Mouse (Mus musculus) thymus, adult 18-20 months (tissue): ENCODE results near the gene Nktr.

ENCODE experiments used
- DNase-seq, 2 experiments: peaks; one replicate each; pipeline ENCODE4 v3.0.0; 2022; ENCODE audit warnings: mixed read lengths in 2 of 2

The Nktr gene

DNA sequence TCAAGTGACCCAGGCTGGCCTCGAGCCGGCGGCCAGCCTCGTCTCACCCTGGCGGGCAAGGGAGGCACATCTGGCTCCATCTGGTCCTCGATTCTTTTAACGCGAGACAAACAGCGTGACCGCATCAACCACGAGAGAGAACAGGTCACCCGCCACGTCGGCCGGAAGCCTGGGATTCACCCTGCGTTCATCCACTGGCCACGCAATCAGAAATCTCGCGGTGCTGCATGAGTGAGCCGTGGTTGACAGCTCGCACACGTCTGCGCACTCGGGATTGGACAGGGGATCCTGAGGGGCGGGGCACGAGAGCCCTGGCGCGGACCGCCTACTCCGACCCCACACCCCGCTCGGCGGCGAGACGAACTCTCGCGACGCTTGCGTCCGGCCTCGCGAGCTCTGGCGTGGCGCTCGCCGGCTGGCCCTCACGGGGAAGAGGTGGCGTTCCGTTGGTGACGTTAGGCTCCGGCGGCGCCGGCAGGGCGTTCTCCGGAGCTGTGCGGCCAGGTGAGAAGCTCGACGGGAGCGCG, at the start of gene Nktr:
Gene Nktr, plus strand, starts transcription at position 378 of the 527 bp plus-strand sequence.
- peak; percentile 95 to 97 for DNase-seq

GRCm38 (mm10) chr9:121669348-121669791, 49.6 kb upstream of the Nktr start:
- DNase-seq, result peak; percentile 61 to 62

DNA sequence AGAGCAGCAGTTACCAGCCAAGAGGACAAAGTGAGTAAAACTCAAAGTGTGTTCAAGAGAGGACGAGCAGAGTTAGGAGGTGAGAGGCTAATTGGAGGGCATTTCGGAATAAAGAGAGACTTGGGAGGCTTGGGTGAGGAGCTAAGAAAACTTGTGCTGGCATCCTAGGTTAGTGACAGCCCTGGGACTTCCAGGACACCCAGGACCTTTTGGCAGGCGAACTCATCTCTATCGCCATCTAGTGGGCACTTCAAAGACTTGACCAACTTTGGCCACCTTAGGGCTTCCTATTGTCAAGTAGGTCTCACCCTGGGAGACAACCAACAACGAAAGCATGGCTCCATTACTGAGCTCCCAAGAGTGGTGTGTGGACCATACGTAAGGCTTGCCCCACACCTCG, 47.7 kb upstream of the Nktr start:
- peak in 1 of 2 experiments; percentile 16 for DNase-seq

- no peak for DNase-seq
Measured at GRCm38 (mm10) chr9:121672311-121672710, 46.7 kb upstream of the Nktr start.

GRCm38 (mm10) chr9:121673716-121674115, 45.3 kb upstream of the Nktr start:
- DNase-seq, result no peak

GRCm38 (mm10) chr9:121675011-121675410, 44.0 kb upstream of the Nktr start:
- peak; percentile 66 to 82 for DNase-seq

DNA sequence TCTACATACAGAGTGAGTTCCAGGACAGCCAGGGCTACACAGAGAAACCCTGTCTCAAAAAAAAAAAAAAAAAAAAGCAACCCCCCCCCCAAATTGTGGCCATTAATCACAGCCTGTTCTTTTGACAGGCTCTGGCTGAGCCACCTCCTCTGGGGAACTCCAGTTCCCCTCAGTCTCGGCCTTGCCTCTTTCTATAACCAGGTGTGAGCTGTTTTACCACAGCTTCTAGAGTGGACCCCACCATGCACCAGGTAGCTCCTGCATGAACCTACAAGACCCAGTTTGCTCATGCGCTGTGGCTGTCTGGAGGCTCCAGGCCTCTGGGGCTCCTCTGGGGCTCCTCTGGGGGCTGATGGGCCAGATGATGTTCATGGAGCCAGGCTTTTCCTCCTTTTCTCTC, 43.4 kb upstream of the Nktr start:
- DNase-seq, result no peak

DNA sequence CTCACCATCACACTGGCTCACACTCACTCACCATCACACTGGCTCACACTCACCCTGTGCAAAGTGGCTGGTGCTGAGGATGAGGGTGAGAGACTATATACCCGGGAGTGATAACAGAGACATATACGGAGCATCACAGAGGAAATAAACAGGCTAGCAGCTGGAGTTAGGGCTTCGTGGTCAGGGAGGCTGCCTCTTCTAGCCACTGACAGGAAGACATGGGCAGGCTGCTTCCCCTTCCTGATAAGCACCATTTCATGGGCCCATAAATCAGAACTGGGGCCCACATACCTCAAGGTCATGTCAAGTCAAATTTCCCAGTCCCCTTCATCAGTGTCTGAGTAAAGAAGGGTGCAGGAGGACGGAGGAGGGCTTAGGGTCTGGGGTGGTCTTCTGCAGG, 41.9 kb upstream of the Nktr start:
- DNase-seq, result no peak

DNA sequence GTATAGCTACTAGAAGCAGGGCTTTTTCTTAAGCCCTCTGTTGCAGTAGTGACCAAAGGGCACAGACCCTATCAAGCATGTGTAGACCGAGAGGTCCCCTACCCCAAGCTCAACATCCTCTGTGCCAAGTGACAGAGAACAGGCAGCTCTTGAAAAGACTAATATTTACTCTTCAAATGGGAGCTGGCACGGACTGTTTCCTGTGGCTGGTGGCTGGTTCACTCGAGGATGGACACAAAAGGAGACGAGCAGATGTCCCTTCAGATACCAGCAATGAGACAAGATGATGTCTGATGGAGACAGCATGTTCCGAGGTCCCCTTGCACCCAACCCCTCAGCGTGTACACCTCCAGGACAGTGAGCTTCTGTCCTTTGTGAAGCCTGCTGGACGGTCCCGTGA, 41.5 kb upstream of the Nktr start:
- no peak for DNase-seq

- no peak for DNase-seq
Measured at GRCm38 (mm10) chr9:121679549-121679948, 39.4 kb upstream of the Nktr start.

- no peak for DNase-seq
Measured at GRCm38 (mm10) chr9:121681191-121681590, 37.8 kb upstream of the Nktr start.

GRCm38 (mm10) chr9:121682037-121682680, 36.8 kb upstream of the Nktr start:
- no peak for DNase-seq

GRCm38 (mm10) chr9:121684702-121685101, 34.3 kb upstream of the Nktr start:
- no peak for DNase-seq

GRCm38 (mm10) chr9:121690200-121690651, 28.7 kb upstream of the Nktr start:
- DNase-seq, result no peak

DNA sequence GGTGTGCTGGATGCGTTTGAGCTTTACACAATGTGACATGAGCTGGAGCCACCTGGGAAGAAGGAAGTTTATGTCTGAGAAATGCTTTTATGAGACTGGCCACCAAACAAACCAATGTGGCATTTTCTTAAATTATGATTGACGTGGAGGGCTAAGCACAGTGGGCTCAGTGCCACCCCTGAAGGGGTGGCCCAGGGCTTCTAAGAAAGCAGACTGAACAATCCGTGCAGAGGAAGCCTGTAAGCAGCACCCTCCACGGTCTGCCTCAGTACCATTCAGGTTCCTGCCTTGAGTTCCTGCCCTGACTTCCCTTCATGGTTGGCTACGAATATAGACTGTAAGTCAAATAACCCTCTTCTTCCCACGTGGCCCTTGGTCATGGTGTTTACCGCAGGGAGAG, 28.2 kb upstream of the Nktr start:
- no peak for DNase-seq

- no peak for DNase-seq
Measured at GRCm38 (mm10) chr9:121694736-121695135, 24.2 kb upstream of the Nktr start.

- DNase-seq, result no peak
Measured at GRCm38 (mm10) chr9:121696626-121697025, 22.3 kb upstream of the Nktr start.

GRCm38 (mm10) chr9:121697150-121698049, 21.6 kb upstream of the Nktr start:
- no peak for DNase-seq

DNA sequence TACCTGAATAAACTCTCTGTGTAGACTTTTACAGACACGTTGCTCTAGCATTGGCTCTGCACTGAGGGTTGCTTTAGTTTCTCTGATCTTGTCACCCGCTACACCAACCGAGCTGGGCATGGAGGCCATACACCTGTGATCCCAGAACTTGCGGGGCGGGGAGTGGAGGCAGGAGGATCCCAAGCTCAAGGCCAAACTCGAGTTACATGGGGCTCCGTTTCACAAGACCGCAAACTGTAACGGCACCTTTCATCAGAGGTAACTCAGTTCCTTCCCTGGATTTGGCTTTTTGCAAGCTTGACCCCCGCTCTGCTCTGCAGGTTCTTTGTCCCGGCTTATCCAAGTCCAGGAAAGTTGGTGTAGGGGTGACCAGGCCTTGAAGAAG, 14.7 kb upstream of the Nktr start:
- no peak for DNase-seq

- DNase-seq, result peak; percentile 84 to 87
Measured at GRCm38 (mm10) chr9:121704646-121705625, 14.0 kb upstream of the Nktr start, which contains the start of gene Sec22c. Sec22c (minus strand) TSS chr9:121705490.

DNA sequence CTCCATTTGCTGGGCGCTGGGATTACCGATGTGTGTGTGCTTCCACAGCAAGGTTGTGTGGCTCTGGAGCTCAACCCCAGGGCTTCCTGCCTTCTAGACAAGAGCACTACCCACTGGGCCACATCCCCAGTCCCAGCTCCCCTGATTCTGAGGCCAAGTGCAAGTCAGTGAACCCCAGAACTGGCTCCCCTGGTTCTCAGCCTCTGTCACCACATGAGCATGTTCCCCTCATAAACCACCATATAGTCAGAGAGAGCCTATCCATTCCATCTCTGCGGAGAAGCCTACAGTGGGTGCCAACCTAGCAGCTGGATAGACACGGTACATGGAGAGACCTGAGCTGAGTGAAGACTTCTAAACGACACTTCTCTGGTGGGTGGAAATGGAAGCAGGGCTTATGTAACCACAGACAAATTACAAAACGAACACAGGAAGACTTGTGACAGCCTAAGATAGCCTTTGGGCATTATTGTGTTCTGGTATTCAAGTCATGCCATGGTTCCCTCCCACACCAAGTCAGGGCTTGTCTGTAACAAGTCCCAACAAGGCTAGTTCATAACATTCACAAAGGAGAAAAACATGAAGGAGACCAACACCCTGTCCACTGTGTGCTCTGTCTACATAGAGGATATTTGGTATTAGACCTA, 12.8 kb upstream of the Nktr start:
- no peak for DNase-seq

GRCm38 (mm10) chr9:121707801-121708200, 11.2 kb upstream of the Nktr start:
- no peak for DNase-seq
